Mouse (Mus musculus) embryonic facial prominence, embryonic 11.5 days (tissue): ENCODE results near the gene Wipf1. TPM values are rescaled to one million over a fixed set of nuclear protein-coding genes. Genes with fewer than 3 reads are reported as not detected.

ENCODE experiments used
- ATAC-seq: fragments of 200-750 bp; cut with Nextera tagmentation; replicated peaks from 2 replicates; pipeline ENCODE4 v1.8.0; 2017; ENCODE audit warnings: low read depth; ENCODE audit not compliant: insufficient number of reproducible peaks, low FRiP score, low TSS enrichment
- DNase-seq: peaks from one replicate; pipeline ENCODE4 v3.0.0-alpha.2; 2015; ENCODE audit warnings: low spot score
- H3K27ac ChIP-seq: fragments of 300-500 bp; sonication (generic); replicated peaks from 2 replicates; pipeline ENCODE4 v1.5.1; 2014; ENCODE audit warnings: mild to moderate bottlenecking, low read depth, low read length, control low read depth
- H3K27me3 ChIP-seq: fragments of 300-500 bp; sonication (generic); 2 replicates; pipeline ENCODE4 v1.6.1; 2014; ENCODE audit warnings: mild to moderate bottlenecking, low read length, moderate library complexity, mixed read lengths; ENCODE audit not compliant: control insufficient read depth, insufficient read depth
- H3K36me3 ChIP-seq: fragments of 300-500 bp; sonication (generic); replicated peaks from 2 replicates; pipeline ENCODE4 v1.6.1; 2014; ENCODE audit warnings: low read depth, mild to moderate bottlenecking, low read length, moderate library complexity, mixed read lengths; ENCODE audit not compliant: control insufficient read depth, insufficient read depth
- H3K4me1 ChIP-seq: fragments of 300-500 bp; sonication (generic); 2 replicates; pipeline ENCODE4 v1.6.1; 2014; ENCODE audit warnings: low read length, mixed read lengths; ENCODE audit not compliant: control insufficient read depth, insufficient read depth
- H3K4me2 ChIP-seq: fragments of 300-500 bp; sonication (generic); 2 replicates; pipeline ENCODE4 v1.6.1; 2014; ENCODE audit warnings: low read depth, mild to moderate bottlenecking, control low read depth, low read length, moderate library complexity
- H3K4me3 ChIP-seq: fragments of 300-500 bp; sonication (generic); 2 replicates; pipeline ENCODE4 v1.5.1; 2014; ENCODE audit warnings: low read depth, low read length, control low read depth
- H3K9ac ChIP-seq: fragments of 300-500 bp; sonication (generic); replicated peaks from 2 replicates; pipeline ENCODE4 v1.6.1; 2014; ENCODE audit warnings: mild to moderate bottlenecking, control low read depth, low read length
- H3K9me3 ChIP-seq: fragments of 300-500 bp; sonication (generic); replicated peaks from 2 replicates; pipeline ENCODE4 v1.6.1; 2016; ENCODE audit warnings: mild to moderate bottlenecking, low read length, inconsistent platforms, mixed read lengths; ENCODE audit not compliant: control insufficient read depth
- WGBS: fragments of 180-500 bp; shearing (Covaris S2); extraction: QIAGEN DNeasy Blood & Tissue Kit; methylation state at CpG from one replicate; pipeline ENCODE4 v1.1.7; 2014; 5-methylcytosine and 5-hydroxymethylcytosine counted together
- polyA plus RNA-seq: library from polyadenylated mRNA; unstranded; fragments of >200 nt; fragmentation: Nextera tagmentation; extraction: Ambion mirVana; gene quantifications from 2 replicates; pipeline ENCODE4 v1.2.1, GENCODE M21; 2014

Wipf1 gene
- polyA plus RNA-seq, 1 experiment from 2014 or later: 17.5 TPM

- Histone ChIP-seq H3K36me3 (no peaks in the 10 kb centered on the region), H3K27me3 (no peaks in the 10 kb centered on the region), H3K4me3 (peak overlapping the region; percentile 74), H3K9me3 (no peaks in the 10 kb centered on the region), H3K4me2 (peak overlapping the region; percentile 99), H3K4me1 (peaks cover 3% of the 10 kb centered on the region; the same call in 1 of the 2 replicates), H3K27ac (no peak overlapping the region), H3K9ac (peak overlapping the region; percentile 65)
- peak; percentile 47 for ATAC-seq
- DNase-seq: no peak
- WGBS: 2% methylated on average over 29 of the region's 29 CpGs
These were observed 143.7 kb downstream of the Wipf1 start for GRCm38 (mm10) chr2:73385641-73386355.

GRCm38 (mm10) chr2:73385172-73385571 is 144.4 kb downstream of the Wipf1 start:
- Histone ChIP-seq H3K36me3 (no peaks in the 10 kb centered on the region), H3K9me3 (no peaks in the 10 kb centered on the region), H3K27me3 (no peaks in the 10 kb centered on the region), H3K9ac (no peak overlapping the region), H3K27ac (no peak overlapping the region), H3K4me2 (no peak overlapping the region), H3K4me3 (no peak overlapping the region), H3K4me1 (peaks cover 3% of the 10 kb centered on the region; the same call in 1 of the 2 replicates)
- WGBS: 88% methylated on average over 4 of the region's 4 CpGs
- ATAC-seq (no peak), DNase-seq (no peak)

DNA sequence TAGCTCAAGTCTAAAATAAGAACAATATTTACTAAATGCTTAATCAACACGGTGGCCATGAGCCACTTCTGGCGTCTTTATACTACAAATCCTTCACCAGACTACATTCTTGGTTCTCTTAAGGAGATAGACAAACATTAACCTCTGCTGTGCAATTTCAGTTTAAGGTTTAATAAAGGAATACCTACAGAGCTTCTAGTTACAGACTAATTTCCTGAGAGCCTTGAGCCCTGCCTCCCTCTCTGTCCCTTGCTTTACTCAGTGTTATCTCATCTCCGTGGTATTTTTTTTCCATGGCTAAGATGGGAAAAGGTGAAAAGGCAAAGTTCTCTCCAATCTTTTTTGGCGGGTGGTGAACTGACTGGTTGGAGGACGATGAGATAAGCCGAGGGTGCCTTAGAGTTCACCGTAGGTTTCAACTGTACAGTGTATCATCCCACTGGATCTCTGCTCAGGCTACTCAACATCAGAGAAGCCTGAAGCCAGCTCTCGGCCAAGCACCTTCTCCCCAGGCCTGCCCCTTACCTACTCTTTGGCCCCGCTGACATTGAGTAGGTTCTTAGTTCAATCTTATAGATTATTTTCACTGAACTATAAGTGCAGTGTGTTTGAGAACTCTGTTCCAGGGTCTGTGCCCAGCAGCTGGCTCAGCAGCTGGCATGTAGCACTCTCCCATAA is 149.1 kb downstream of the Wipf1 start:
- Histone ChIP-seq H3K9me3 (no peaks in the 10 kb centered on the region), H3K4me1 (no peaks in the 10 kb centered on the region), H3K27me3 (no peaks in the 10 kb centered on the region), H3K9ac (no peak overlapping the region), H3K36me3 (no peaks in the 10 kb centered on the region), H3K27ac (no peak overlapping the region), H3K4me2 (no peak overlapping the region), H3K4me3 (no peak overlapping the region)
- 79% methylated on average over 9 of the region's 9 CpGs for WGBS
- ATAC-seq (no peak), DNase-seq (no peak)

GRCm38 (mm10) chr2:73379656-73380055 is 149.9 kb downstream of the Wipf1 start:
- Histone ChIP-seq H3K4me1 (no peaks in the 10 kb centered on the region), H3K4me2 (no peak overlapping the region), H3K36me3 (no peaks in the 10 kb centered on the region), H3K9ac (no peak overlapping the region; the same call in 1 of the 2 replicates), H3K27ac (no peak overlapping the region), H3K9me3 (no peaks in the 10 kb centered on the region), H3K4me3 (no peak overlapping the region), H3K27me3 (no peaks in the 10 kb centered on the region)
- DNase-seq (no peak), ATAC-seq (no peak)
- 74% methylated on average over 5 of the region's 5 CpGs for WGBS

Other genes starting within 250 kb of the Wipf1 start
- gene Scrn3, start 217.1 kb downstream of the Wipf1 start, polyA plus RNA-seq: 14.5 and 14.7 TPM in 2 replicates
- 26.8 and 28.1 TPM in 2 replicates for gene Cir1, start 217.0 kb downstream of the Wipf1 start, polyA plus RNA-seq
- gene Gpr155, start 143.2 kb downstream of the Wipf1 start, polyA plus RNA-seq: 5.9 and 7.4 TPM in 2 replicates
- gene Chrna1, start 50.6 kb upstream of the Wipf1 start, polyA plus RNA-seq: 0.88 and 1.2 TPM in 2 replicates
- 50.4 and 61.1 TPM in 2 replicates for gene Chn1, start 245.6 kb upstream of the Wipf1 start, polyA plus RNA-seq